Comparison of ENCODE assay signal across 28 mouse cellular contexts in genomic region chr8:76514132-76514531, GRCm38 (mm10).
"Had no signal": no experiment of that assay in that cellular context is flagged by ENCODE, and none has a peak within 500 bp of the region (broad histone marks: within the 10 kb centered on the region; RNA-seq: fewer than 3 reads in every experiment).

No protein-coding gene starts in this region.

- H3K36me3 ChIP-seq: embryonic facial prominence, embryonic 10.5 days; embryonic facial prominence, embryonic 12.5 days; embryonic facial prominence, embryonic 13.5 days; embryonic facial prominence, embryonic 15.5 days; forebrain, embryonic 10.5 days; forebrain, embryonic 12.5 days; forebrain, embryonic 15.5 days had no signal

- H3K4me2 ChIP-seq: embryonic facial prominence, embryonic 12.5 days; embryonic facial prominence, embryonic 13.5 days; embryonic facial prominence, embryonic 15.5 days; forebrain, embryonic 12.5 days; forebrain, embryonic 13.5 days; forebrain, embryonic 15.5 days had no signal

- H3K27ac ChIP-seq: embryonic facial prominence, embryonic 10.5 days; embryonic facial prominence, embryonic 12.5 days; embryonic facial prominence, embryonic 13.5 days; embryonic facial prominence, embryonic 15.5 days; forebrain, embryonic 10.5 days; forebrain, embryonic 12.5 days; forebrain, embryonic 13.5 days; forebrain, embryonic 15.5 days; gastrocnemius, adult 2 months had no signal

- H3K4me3 ChIP-seq: embryonic facial prominence, embryonic 10.5 days; embryonic facial prominence, embryonic 12.5 days; embryonic facial prominence, embryonic 13.5 days; embryonic facial prominence, embryonic 15.5 days; erythroblast, embryonic 14.5 days; forebrain, embryonic 10.5 days; forebrain, embryonic 12.5 days; forebrain, embryonic 13.5 days; forebrain, embryonic 15.5 days; gastrocnemius, adult 2 months had no signal

- DNase-seq: cerebellum, adult 18-20 months; cerebellum, adult 2 months; cerebellum, adult 8-10 months; cerebellum, adult 9-10 months; cerebellum, adult 9-11 months; cerebellum, postnatal 10 days; cerebellum, postnatal 14 days; cerebellum, postnatal 25 days; cerebellum, postnatal 36 days; embryo, embryonic 11 days; forebrain, postnatal 0 days; gastrocnemius, adult 2 months; gastrocnemius, postnatal 10 days; gastrocnemius, postnatal 14 days; gastrocnemius, postnatal 25 days; gastrocnemius, postnatal 36 days; heart, adult 18-20 months had no signal

- ATAC-seq: forebrain, embryonic 13.5 days; forebrain, embryonic 14.5 days; forebrain, embryonic 15.5 days; forebrain, embryonic 16.5 days; forebrain, postnatal 0 days had no signal

- H3K9me3 ChIP-seq: embryonic facial prominence, embryonic 10.5 days; embryonic facial prominence, embryonic 12.5 days; embryonic facial prominence, embryonic 13.5 days; embryonic facial prominence, embryonic 15.5 days; forebrain, embryonic 10.5 days; forebrain, embryonic 12.5 days; forebrain, embryonic 13.5 days; forebrain, embryonic 15.5 days had no signal

- H3K27me3 ChIP-seq: embryonic facial prominence, embryonic 12.5 days; embryonic facial prominence, embryonic 13.5 days; embryonic facial prominence, embryonic 15.5 days; forebrain, embryonic 12.5 days; forebrain, embryonic 13.5 days; forebrain, embryonic 15.5 days had no signal

- H3K9ac ChIP-seq: embryonic facial prominence, embryonic 12.5 days; embryonic facial prominence, embryonic 13.5 days; embryonic facial prominence, embryonic 15.5 days; forebrain, embryonic 12.5 days; forebrain, embryonic 13.5 days; forebrain, embryonic 15.5 days; forebrain, postnatal 0 days had no signal

- H3K4me1 ChIP-seq: embryonic facial prominence, embryonic 10.5 days; embryonic facial prominence, embryonic 12.5 days; embryonic facial prominence, embryonic 13.5 days; embryonic facial prominence, embryonic 15.5 days; forebrain, embryonic 10.5 days; forebrain, embryonic 12.5 days; forebrain, embryonic 13.5 days; forebrain, embryonic 15.5 days had no signal
